Mouse (Mus musculus): ENCODE measurements around the gene Fam104a. TPM values are rescaled to one million over a fixed set of nuclear protein-coding genes. Genes with fewer than 3 reads are reported as not detected.

The Fam104a gene
- total RNA-seq, 4 experiments from 2014 or later: 27.9 to 31.5 (median 29.3) TPM

DNA sequence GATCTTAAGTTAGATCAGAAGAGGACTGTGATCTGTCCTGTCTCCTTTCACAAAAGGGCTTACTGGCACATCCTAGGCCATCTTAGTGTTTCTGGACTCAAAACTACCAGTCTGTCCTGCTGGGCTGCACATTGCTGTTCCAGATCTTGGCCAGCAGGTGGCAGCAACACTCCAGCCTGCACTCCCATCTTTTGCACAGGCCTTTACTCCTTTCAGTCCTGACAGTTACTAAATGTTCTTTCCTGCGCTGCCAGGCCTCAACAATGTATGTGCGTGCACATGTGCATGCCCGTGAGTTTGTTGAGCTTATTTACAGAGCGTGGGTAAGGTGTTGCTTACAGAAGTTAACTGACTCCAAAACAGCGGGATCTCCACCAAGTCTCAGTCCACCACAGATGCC lies 19.8 kb upstream of the Fam104a start:
- DNase-seq (ENCODE audit: low spot score in 2 of 2): peak; percentile 47 to 71

DNA sequence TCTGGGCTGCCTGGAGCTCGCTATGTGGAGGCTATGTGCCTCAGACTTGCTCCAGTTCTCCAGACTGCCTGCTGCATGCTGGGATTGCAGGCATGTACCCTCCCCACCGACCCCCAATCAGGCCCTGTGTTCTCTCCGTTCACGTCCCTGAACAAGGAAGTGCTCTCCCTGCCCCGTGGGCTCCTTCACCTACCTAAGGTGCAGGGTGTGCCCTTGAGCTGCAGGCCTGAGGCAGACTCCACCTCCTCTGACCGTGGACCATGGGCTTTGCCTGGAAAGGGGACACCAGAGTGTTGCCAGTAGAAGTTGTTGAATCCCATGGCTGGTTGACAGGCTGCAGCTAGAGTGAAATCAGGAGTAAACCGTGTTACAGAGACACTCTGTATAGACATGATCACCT lies 15.7 kb upstream of the Fam104a start:
- no peak for DNase-seq (ENCODE audit: low spot score in 2 of 2)

DNA sequence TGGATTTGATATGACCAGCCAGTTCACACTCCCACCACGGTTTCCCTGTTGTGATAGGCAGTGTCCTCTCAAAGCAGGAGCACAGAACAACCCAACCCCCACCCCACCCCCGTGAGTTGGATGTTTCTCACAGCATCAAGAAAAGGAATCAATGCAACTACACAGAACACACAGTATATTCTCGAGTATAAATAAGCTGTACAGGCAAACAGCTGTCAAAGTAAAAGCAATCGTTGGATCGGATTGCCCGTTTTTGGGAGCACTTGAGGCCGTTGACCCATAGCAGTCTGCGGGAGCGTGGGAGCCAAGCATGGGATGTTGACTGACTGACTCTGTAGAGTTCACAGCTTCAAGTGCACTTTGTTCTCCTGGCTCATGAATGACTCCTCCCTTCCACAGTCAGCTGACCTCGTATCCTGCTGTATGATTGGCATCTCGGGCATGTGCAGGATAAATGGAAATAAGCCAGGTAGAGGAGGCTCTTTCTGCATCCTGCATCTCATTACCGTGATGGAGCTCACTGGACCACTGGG lies 14.1 kb upstream of the Fam104a start:
- no peak for DNase-seq (ENCODE audit: low spot score in 2 of 2)

DNA sequence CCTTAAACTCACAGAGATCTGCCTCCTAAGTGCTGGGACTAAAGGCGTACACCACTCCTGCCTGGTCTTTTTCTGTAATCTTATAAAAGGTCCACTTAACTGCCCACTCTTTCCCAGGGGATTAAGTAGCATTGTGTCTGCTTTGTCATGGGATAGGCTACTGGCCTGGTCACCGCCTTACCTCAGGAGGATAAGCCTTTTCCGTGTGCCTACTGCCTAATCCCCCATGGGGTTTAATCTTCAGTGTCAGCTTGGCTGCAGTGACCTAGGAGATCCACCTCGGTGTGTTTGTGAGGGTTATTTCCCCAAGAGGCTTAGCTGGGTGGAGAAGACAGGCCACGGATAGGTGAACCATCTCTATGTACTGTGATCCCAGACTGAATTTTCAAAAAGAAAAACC lies 13.6 kb upstream of the Fam104a start:
- no peak for DNase-seq (ENCODE audit: low spot score in 2 of 2)

DNA sequence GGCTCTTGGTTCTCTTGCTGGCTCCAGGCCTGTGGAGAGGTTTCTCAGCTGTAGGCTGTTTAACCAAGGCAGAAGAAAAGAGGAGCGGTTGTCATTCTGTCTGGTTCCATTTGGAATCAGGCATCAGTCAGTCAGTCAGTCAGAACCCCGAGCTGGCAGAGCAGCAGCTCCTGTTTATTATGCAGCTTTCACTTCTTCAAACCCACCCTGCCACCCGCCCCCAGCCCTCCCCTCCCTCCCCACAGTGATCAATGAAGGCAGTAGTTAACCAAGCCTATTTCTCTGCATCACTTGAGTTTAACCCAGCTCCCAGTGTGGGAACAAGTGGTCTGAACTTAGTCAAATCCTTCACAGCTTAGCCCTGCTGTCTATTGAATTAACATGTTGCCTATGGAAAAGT lies 7.9 kb upstream of the Fam104a start:
- no peak for DNase-seq (ENCODE audit: low spot score in 2 of 2)

DNA sequence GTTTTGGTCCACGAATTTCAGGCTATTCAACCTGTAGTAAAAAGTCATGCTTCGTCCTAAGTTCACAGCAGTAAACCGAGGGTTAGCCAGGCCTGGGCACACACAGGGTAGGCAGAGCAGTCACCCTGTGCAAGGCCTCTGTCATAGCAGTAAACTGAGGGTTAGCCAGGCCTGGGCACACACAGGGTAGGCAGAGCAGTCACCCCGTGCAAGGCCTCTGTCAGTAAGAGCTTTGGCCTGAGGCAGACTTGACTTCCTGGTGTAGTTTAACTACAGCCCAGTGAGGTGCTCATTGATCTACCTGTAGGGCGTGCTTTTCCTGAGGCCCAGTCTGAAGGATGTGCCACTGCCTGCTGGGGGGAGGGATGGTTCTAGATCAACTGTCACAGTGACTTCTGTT lies 7.4 kb upstream of the Fam104a start:
- no peak for DNase-seq (ENCODE audit: low spot score in 2 of 2)

DNA sequence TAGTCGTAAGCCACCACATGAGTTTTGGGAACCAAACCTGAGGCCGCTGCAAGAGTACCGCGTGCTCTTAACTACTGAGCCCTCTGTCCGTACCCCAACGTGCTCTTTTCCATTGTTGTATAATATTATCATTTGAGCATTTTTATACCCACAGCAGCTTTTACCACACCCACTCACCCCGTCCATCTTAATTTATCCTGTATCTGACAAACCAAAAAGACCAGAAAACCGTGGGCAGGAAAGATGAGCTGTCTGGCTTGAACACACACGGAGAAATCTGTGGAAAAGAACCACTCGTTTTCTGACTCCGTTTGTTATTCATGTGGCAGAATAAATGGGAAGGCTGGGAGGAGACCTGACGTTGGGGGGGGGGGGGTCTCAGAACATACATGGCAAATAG lies 6.6 kb upstream of the Fam104a start:
- DNase-seq (ENCODE audit: low spot score in 2 of 2): peak in 1 of 2 experiments; percentile 36

DNA sequence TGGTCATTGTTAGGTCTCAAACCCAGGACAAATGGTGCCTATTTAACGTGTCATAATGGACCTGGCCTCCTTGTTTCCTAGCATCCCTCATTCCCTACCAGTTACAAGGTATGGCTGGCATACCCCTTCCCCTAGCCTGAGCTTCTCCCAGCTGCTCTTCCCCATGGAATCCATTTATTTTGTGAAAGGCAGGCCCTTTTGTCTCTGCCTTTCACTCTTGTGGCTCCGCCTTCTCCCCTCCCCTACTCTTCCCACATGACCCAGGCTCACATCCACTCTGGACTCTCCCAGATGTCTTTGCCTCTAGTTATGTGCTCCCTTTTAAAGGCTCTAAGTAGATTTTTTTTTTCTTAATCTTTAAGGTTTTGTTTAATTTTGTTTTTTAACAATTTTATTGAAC lies 3.1 kb upstream of the Fam104a start:
- DNase-seq (ENCODE audit: low spot score in 2 of 2): no peak

DNA sequence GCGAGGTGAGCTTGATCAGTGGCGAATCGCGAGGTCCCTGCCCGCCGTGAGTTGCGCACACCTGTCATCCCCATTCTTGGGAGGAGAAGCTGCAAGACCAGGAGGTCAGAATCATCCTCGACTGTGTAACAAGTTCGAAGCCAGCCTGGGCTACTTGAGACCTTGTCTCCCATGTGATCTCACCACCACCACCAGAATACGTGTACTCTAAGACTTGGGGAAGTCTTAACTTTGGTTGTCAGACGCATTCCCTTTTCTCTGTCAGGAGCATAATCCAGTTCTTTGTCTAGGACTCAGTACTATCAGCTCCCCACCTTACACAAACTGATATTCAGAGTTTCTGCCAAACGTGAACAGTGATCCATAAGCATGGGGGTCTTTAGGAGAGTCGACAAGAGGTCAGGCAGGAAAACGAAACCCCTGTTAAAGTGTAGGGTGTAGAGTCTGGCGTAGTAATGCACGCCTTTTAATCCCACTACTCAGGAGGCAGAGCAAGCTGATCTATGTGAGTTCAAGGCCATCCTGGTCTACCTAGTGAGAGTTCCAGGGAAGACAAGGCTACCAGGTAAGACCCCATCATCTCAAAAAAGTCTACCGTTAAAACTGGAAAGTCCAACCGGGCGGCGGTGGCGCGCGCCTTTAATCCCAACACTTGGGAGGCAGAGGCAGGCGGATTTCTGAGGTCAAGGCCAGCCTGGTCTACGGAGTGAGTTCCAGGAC lies 912 bp upstream of the Fam104a start:
- DNase-seq (ENCODE audit: low spot score in 2 of 2): no peak

DNA sequence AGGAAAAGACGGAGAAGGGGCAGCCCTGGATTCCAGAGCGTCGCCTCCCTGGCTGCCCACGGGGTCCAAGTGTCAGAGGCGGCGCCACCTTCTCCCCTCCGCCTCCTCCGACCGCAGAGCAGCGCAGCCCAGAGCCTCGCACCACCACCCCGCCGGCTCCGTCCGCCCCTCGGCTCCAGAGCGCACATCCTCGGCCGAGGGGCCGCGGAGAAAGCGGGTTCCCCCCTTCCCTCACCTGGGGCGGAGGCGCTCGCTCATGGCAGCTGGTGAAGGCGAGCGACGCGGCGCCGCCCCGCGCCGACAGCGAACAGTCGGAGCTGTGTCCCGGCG lies 363 bp downstream of the Fam104a start:
- DNase-seq (ENCODE audit: low spot score in 2 of 2): no peak

DNA sequence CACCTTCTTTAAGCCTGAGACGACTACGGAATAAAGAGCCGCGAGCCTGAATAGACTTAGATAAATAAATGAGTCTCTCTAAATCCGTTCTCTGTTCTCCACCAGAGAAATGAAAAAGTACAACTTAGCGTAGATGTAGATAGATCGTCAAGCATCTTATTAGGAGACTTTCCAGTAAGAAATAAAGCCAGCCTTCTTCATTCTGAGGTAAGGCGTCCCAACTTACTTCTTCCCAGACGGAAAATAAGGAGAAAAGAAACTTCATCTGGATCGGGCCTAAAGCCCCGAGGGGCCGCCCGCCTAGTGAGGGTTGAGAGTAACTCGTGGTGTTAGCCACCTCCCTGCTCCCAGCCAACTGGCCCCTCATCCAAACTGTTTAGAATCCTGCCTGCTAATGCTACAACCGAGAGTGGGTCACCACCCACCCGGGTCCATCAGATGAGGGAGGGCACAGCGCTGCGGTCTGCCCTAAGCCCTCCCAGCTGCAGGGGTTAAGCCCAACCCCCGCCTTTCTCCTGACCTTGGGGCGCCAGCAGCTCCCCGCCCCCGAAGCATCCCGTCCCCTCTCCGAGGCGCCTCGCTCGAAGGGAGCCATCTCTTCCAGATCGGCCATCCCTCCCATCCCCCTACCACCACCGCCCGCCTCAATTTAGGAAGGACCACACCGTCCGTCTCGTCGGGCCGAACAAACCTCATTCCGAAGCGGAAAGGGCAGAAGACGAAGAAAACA lies 893 bp downstream of the Fam104a start:
- peak in 1 of 2 experiments; percentile 42 for DNase-seq (ENCODE audit: low spot score in 2 of 2)

DNA sequence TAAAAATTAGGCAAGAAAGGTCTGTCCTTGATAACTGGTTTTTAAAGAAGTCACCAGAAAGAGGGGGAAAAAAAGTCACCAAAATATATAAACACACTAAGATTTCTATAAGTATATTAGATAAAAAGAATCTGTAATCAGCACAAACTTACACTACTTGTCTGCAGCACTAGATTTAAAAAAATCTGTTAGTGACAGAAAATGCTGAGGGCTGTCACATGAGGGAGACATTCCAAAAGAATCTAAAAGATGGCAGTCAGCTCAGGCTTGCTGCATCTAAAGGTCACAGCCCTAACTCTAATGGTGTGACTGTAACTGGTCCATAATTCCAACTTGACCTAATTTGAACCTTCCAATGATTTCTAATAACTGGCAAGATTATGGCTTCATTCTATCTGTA lies 2.0 kb downstream of the Fam104a start:
- no peak for DNase-seq (ENCODE audit: low spot score in 2 of 2)

DNA sequence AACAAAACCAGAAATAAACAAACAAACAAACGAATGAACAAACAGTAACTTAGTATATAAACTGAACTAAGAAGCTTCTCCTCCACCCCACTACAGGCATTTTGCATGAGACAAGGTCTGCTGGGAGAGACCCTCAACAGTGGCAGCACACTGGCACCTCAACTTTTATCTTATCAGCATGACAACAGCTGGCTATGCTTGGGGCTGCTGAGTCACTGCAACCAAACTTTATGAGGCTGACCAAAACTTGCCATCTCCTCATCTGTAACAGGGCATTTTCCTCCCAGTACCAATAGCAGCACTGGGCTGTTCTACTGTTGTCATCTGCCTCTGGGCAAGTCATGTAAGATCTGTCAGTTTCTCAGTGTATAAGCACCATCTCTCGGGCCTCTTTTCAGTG lies 3.0 kb downstream of the Fam104a start:
- no peak for DNase-seq (ENCODE audit: low spot score in 2 of 2)

DNA sequence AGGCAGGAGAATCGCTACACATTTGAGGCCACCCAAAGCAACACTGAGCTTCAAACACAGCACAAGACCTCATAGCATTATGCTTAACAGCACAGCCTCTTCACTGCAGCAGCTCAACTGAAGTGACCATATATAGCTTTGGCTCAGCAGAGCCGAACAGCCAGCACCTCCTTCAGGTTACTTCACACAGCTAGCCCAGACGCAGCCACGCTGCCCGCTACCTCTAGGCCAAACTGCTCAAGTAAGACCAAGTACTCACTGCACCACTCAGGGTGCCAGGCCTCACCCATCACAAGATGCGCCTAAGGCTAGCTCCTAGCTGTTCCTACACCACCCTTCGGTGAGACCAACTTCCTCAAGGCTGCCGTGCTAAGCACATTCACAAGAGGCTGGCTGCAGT lies 5.6 kb downstream of the Fam104a start:
- no peak for DNase-seq (ENCODE audit: low spot score in 2 of 2)

DNA sequence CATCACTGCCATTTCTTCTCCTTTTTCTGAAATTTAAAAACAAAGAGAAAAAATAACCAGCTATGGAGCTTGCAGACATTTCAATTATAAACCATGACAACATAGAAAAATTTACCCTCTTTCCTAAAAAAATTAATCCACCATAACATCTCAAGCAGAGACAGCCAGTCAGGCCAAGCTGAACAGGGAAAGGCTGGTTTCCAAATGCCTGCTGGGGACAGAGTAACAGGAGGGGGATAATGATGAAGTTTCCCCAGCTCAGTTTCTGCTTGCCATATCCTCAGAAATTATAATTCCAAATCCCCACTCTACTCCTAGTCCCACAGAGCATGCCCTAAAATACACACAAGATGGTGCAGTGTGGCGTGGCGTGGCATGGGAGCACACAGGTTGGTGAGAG lies 6.6 kb downstream of the Fam104a start:
- DNase-seq (ENCODE audit: low spot score in 2 of 2): no peak

DNA sequence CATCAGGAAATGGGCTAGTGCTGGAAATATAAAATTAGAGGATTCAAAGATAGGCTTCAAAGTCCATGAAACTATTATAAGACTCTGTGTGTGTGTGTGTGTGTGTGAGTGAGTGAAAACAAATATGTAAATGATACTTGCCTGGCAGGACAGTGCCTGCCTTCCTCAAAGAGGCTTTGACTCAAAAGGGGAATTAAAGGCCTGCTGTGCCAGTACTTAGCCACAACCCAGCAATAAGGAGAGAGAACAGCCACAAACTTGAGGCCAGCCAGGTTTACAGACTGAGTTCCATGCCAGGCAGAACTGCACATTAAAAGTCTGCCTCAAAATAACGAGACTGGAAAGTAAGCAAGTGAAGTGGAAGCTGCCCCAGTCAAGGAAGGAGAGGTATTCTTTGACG lies 7.1 kb downstream of the Fam104a start:
- DNase-seq (ENCODE audit: low spot score in 2 of 2): no peak

DNA sequence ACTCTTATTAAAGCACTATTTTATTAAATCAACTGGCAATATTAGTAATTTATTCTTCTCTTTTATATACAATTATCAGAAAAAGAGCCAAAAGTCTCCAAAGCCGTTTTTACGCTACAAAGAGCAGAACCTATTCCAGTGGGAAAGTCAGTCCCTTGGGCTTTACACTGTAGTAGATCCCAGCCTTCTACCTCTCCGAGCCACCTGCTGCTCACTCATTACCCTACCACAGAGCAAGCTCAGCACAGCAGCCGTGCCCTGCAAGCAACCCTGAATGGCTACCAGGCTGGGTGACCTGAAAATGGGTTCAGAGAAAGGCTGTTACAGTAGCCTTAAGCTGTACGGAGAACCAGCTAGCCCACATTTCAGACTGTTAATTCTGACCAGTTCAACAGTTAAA lies 9.4 kb downstream of the Fam104a start:
- DNase-seq (ENCODE audit: low spot score in 2 of 2): no peak

DNA sequence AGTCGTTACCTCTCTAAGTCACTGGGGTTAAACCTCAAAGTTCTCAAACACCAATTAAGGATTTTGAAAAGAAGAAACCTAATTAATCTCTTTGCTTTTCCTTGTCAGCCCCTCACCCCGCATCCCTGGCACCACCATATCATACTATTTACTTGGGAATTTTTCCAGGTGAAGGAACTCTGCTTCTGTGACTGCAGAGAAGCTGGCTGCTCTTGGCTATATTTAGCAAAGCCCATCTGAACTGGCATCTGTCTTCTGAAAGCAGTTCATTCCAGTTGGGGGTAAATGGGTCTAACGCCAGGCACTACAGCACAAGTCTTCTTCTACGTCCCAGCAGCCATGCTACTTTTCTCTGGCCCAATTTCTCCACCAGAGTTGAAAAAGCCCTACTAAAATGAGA lies 10.3 kb downstream of the Fam104a start:
- no peak for DNase-seq (ENCODE audit: low spot score in 2 of 2)

DNA sequence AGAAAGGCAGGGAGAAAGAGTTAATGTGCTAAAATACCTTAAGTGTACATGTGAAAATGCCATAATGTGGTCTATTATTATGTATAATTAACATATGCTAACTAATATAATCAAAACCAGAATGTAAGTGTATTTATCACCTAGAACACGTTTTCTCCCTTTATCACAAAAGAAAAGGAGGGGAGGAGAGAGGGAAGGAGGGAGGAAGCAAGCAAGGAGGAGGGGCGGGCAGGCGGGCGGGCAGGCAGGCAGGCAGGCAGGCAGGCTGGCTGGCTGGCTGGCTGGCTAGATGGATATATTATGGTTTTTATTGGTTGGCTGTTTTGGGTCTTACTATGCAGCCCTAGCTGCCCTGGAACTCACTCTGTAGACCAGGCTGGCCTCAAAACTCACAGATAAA lies 14.2 kb downstream of the Fam104a start:
- DNase-seq (ENCODE audit: low spot score in 2 of 2): no peak

DNA sequence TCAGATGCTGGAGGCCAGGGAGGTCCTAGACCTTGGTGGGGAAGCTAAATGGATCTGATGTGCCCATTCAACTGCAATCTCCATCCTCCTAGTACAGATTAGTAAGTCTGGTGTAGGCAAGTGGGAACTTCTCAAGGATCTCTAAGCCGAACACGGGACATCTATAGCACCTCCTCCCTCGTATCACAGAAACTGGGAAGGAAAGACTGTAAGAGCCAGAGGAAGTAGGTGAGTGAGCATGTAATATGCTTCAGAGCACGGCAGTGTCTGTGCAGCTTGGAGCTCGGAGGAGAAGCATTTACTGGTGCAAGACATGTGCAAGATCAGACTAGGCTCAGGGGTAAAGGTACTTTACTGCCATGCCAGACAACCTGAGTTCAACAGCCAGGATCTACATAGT lies 15.1 kb downstream of the Fam104a start:
- no peak for DNase-seq (ENCODE audit: low spot score in 2 of 2)

DNA sequence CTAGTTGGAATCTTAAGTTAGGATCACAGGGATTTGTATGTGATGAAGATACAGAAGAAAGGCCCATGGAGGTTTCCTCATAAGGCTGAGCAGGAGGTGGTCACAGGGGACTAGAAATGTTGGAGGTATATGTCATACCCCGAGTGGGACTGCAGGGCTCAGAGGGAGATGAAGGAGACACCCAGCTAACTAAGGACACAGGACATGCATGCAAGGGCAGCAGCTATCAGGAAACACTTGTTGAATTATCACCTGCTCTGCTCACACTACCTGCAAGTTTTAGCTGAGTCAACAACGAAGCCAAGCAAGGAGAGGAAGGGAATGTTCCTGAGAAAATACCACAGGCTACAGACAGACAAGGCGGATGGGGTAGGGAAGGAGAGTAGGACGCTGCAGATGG lies 16.3 kb downstream of the Fam104a start:
- no peak for DNase-seq (ENCODE audit: low spot score in 2 of 2)

DNA sequence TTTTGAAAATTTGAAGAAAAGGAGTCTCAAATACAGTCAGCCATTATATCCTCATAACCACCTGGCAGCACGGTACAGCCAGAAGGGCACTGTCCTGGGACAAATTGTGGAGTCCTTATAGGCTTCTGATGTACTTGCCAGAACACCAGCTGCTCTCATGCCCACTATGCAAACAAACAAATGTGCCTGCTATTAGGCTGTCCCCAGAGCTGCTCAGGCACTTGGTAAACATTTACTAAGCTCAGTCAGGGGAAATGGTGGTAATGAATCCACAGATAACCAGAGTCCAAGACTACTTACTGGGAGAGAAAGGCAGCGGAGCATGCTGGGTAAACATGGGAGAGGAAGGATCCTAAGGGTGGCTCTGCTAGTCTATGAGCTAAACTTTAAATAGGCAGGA lies 16.8 kb downstream of the Fam104a start:
- no peak for DNase-seq (ENCODE audit: low spot score in 2 of 2)

DNA sequence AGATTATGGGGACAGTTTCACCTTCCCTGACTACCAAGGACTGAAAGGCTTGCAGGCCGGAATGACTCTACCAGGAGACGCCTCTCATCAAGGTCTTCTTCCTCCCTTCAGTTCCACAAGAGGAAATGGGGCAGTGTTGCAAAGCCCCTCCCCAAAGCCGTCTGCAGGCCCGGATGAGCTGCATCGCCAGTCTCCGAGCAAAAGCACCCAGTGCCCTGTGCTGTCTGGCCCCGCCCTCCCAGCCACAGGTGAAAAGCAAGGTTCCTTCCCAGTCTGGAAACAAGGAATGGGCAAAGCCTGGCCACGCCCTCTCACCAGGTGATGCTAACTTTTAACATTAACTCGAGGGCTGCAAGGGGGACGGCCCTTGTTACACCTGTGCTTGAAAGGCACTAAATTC lies 17.3 kb downstream of the Fam104a start:
- no peak for DNase-seq (ENCODE audit: low spot score in 2 of 2)

All from left cerebral cortex, adult 8-10 months (tissue).